Mouse (Mus musculus) fibroblast of lung, adult 2 months (primary cell): ENCODE measurements around the gene Ankrd35.
"Not testable (repeated sequence)": the region's sequence is repeated elsewhere in the genome, so short reads cannot be mapped to it uniquely, and the experiment has no call there.

Experiments
- DNase-seq: peaks from one replicate; pipeline ENCODE4 v3.0.0-alpha.2; 2011; ENCODE audit warnings: low read depth

The Ankrd35 gene

GRCm38 (mm10) chr3:96706984-96707383 lies 37.1 kb downstream of the Ankrd35 start:
- no peak for DNase-seq

GRCm38 (mm10) chr3:96707903-96708683 lies 38.2 kb downstream of the Ankrd35 start, which contains the start of gene Nudt17:
Gene Nudt17, minus strand, starts transcription at chr3:96708562.
- no peak for DNase-seq

- DNase-seq = no peak
Measured at GRCm38 (mm10) chr3:96708684-96709064, 38.7 kb downstream of the Ankrd35 start.

GRCm38 (mm10) chr3:96714286-96714685 lies 44.4 kb downstream of the Ankrd35 start:
- no peak for DNase-seq

GRCm38 (mm10) chr3:96715854-96716253 lies 45.9 kb downstream of the Ankrd35 start:
- DNase-seq = no peak

GRCm38 (mm10) chr3:96719173-96719572 lies 49.2 kb downstream of the Ankrd35 start:
- DNase-seq = no peak

GRCm38 (mm10) chr3:96727343-96727827 lies 57.5 kb downstream of the Ankrd35 start, which contains the start of the genes Polr3c and Rnf115:
Gene Polr3c, minus strand, starts transcription at chr3:96727628.
Gene Rnf115, plus strand, starts transcription at chr3:96727664.
- peak; percentile 81 for DNase-seq

GRCm38 (mm10) chr3:96727828-96728633 lies 58.1 kb downstream of the Ankrd35 start:
- no peak for DNase-seq

- DNase-seq = no peak
Measured at GRCm38 (mm10) chr3:96728634-96729402, 58.9 kb downstream of the Ankrd35 start.

GRCm38 (mm10) chr3:96729403-96729784 lies 59.5 kb downstream of the Ankrd35 start:
- DNase-seq = no peak

- DNase-seq = no peak
Measured at GRCm38 (mm10) chr3:96730785-96731184, 60.9 kb downstream of the Ankrd35 start.

GRCm38 (mm10) chr3:96733984-96734383 lies 64.1 kb downstream of the Ankrd35 start:
- DNase-seq = no peak

GRCm38 (mm10) chr3:96735200-96735599 lies 65.3 kb downstream of the Ankrd35 start:
- no peak for DNase-seq

- no peak for DNase-seq
Measured at GRCm38 (mm10) chr3:96737013-96737740, 67.2 kb downstream of the Ankrd35 start.

GRCm38 (mm10) chr3:96737995-96738394 lies 68.1 kb downstream of the Ankrd35 start:
- no peak for DNase-seq

- not testable (repeated sequence) for DNase-seq
Measured at GRCm38 (mm10) chr3:96740279-96740678, 70.3 kb downstream of the Ankrd35 start.
